Mouse (Mus musculus) megakaryocyte progenitor cell, adult 5-6 weeks (primary cell): ENCODE data around the gene Stx7. TPM values are rescaled to one million over a fixed set of nuclear protein-coding genes. Genes with fewer than 3 reads are reported as not detected.

ENCODE experiments used
- total RNA-seq, 2 experiments: library from RNA; stranded (forward) in 1 of 2; stranded (reverse) in 1 of 2; fragments of 157-497, 149-512 nt in 1 of 2; fragments of 200-1000 nt in 1 of 2; gene quantifications; 2 replicates each; pipeline versions ENCODE4 v1.2.3 to v1.2.4; 2015 to 2017

The Stx7 gene
- total RNA-seq, 2 experiments from 2014 or later: 53.4 to 55.5 TPM

Other genes with a start within 250 kb of the Stx7 start
- not detected in 2 replicates for gene Taar1, start 228.9 kb upstream of the Stx7 start, total RNA-seq (2015)
- gene Taar1, start 228.9 kb upstream of the Stx7 start, total RNA-seq (2017): not detected in 2 replicates
- gene Taar2, start 210.7 kb upstream of the Stx7 start, total RNA-seq (2015): not detected in 2 replicates
- not detected in 2 replicates for gene Taar2, start 210.7 kb upstream of the Stx7 start, total RNA-seq (2017)
- not detected in 2 replicates for gene Taar3, start 199.7 kb upstream of the Stx7 start, total RNA-seq (2015)
- not detected in 2 replicates for gene Taar3, start 199.7 kb upstream of the Stx7 start, total RNA-seq (2017)
- not detected in 2 replicates for gene Taar4, start 188.8 kb upstream of the Stx7 start, total RNA-seq (2015)
- not detected in 2 replicates for gene Taar4, start 188.8 kb upstream of the Stx7 start, total RNA-seq (2017)
- gene Taar5, start 178.6 kb upstream of the Stx7 start, total RNA-seq (2015): not detected in 2 replicates
- gene Taar5, start 178.6 kb upstream of the Stx7 start, total RNA-seq (2017): not detected in 2 replicates
- gene Taar6, start 163.7 kb upstream of the Stx7 start, total RNA-seq (2015): not detected in 2 replicates
- gene Taar6, start 163.7 kb upstream of the Stx7 start, total RNA-seq (2017): not detected in 2 replicates
- not detected in 2 replicates for gene Taar7a, start 155.8 kb upstream of the Stx7 start, total RNA-seq (2015)
- gene Taar7a, start 155.8 kb upstream of the Stx7 start, total RNA-seq (2017): not detected in 2 replicates
- not detected in 2 replicates for gene Taar7b, start 149.4 kb upstream of the Stx7 start, total RNA-seq (2015)
- gene Taar7b, start 149.4 kb upstream of the Stx7 start, total RNA-seq (2017): not detected in 2 replicates
- not detected in 2 replicates for gene Taar7d, start 122.1 kb upstream of the Stx7 start, total RNA-seq (2015)
- gene Taar7d, start 122.1 kb upstream of the Stx7 start, total RNA-seq (2017): not detected in 2 replicates
- gene Taar7e, start 111.7 kb upstream of the Stx7 start, total RNA-seq (2015): not detected in 2 replicates
- gene Taar7e, start 111.7 kb upstream of the Stx7 start, total RNA-seq (2017): not detected in 2 replicates
- not detected in 2 replicates for gene Taar7f, start 99.8 kb upstream of the Stx7 start, total RNA-seq (2015)
- not detected in 2 replicates for gene Taar7f, start 99.8 kb upstream of the Stx7 start, total RNA-seq (2017)
- not detected in 2 replicates for gene Taar8a, start 72.8 kb upstream of the Stx7 start, total RNA-seq (2015)
- gene Taar8a, start 72.8 kb upstream of the Stx7 start, total RNA-seq (2017): not detected in 2 replicates
- not detected in 2 replicates for gene Taar8b, start 57.0 kb upstream of the Stx7 start, total RNA-seq (2015)
- not detected in 2 replicates for gene Taar8b, start 57.0 kb upstream of the Stx7 start, total RNA-seq (2017)
- gene Taar8c, start 47.4 kb upstream of the Stx7 start, total RNA-seq (2015): not detected in 2 replicates
- not detected in 2 replicates for gene Taar8c, start 47.4 kb upstream of the Stx7 start, total RNA-seq (2017)
- gene Taar9, start 39.8 kb upstream of the Stx7 start, total RNA-seq (2015): not detected in 2 replicates
- not detected in 2 replicates for gene Taar9, start 39.8 kb upstream of the Stx7 start, total RNA-seq (2017)
- not detected in 2 replicates for gene Moxd1, start 74.2 kb downstream of the Stx7 start, total RNA-seq (2015)
- not detected in 2 replicates for gene Moxd1, start 74.2 kb downstream of the Stx7 start, total RNA-seq (2017)